Mouse (Mus musculus) lung, embryonic 15.5 days (tissue): ENCODE measurements at regions not wholly inside any gene's neighbourhood (a gene's known extent, or its start where the extent isn't known, plus 50 kb on each side); places are given as distances from the start of the nearest gene placed in this dataset.

Source experiments
- ATAC-seq: fragments of 200-750 bp; cut with Nextera tagmentation; 2 replicates; pipeline ENCODE4 v1.8.0; 2017; ENCODE audit warnings: moderate number of reproducible peaks, borderline replicate concordance; ENCODE audit not compliant: low FRiP score, low TSS enrichment; ENCODE audit errors: extremely low read depth
- H3K27ac ChIP-seq: fragments of 300-500 bp; sonication (generic); 2 replicates; pipeline ENCODE4 v1.5.1; 2015; ENCODE audit warnings: moderate library complexity, mild to moderate bottlenecking, inconsistent platforms
- H3K27me3 ChIP-seq: fragments of 300-500 bp; sonication (generic); 2 replicates; pipeline ENCODE4 v1.6.1; 2015; ENCODE audit warnings: inconsistent platforms
- H3K36me3 ChIP-seq: fragments of 300-500 bp; sonication (generic); 2 replicates; pipeline ENCODE4 v1.6.1; 2015; ENCODE audit warnings: inconsistent platforms
- H3K4me1 ChIP-seq: fragments of 300-500 bp; sonication (generic); 2 replicates; pipeline ENCODE4 v1.6.1; 2015; ENCODE audit warnings: inconsistent platforms
- H3K4me2 ChIP-seq: fragments of 300-500 bp; sonication (generic); 2 replicates; pipeline ENCODE4 v1.6.1; 2015; ENCODE audit warnings: inconsistent platforms, mild to moderate bottlenecking, moderate library complexity
- H3K4me3 ChIP-seq: fragments of 300-500 bp; sonication (generic); 2 replicates; pipeline ENCODE4 v1.5.1; 2015; ENCODE audit warnings: mild to moderate bottlenecking, inconsistent platforms
- H3K9ac ChIP-seq: fragments of 300-500 bp; sonication (generic); 2 replicates; pipeline ENCODE4 v1.6.1; 2015; ENCODE audit warnings: inconsistent platforms
- H3K9me3 ChIP-seq: fragments of 300-500 bp; sonication (generic); 2 replicates; pipeline ENCODE4 v1.6.1; 2016; ENCODE audit warnings: inconsistent platforms
- WGBS: fragments of 180-500 bp; shearing (Covaris S2); methylation state at CpG from one replicate; pipeline ENCODE4 v1.1.7; 2015; 5-methylcytosine and 5-hydroxymethylcytosine counted together

GRCm38 (mm10) chr17:47138174-47138573, 127.8 kb upstream of the Ubr2 start:
- no peaks in the 10 kb centered on the region for H3K36me3 ChIP-seq
- no peak overlapping the region for H3K27ac ChIP-seq
- peaks cover 19% of the 10 kb centered on the region for H3K4me1 ChIP-seq
- no peaks in the 10 kb centered on the region for H3K27me3 ChIP-seq
- no peak for ATAC-seq
- no peak overlapping the region for H3K4me3 ChIP-seq
- H3K4me2 ChIP-seq, result no peak overlapping the region
- H3K9me3 ChIP-seq, result no peaks in the 10 kb centered on the region
- no peak overlapping the region for H3K9ac ChIP-seq
- 42% methylated on average over 6 of the region's 6 CpGs for WGBS

GRCm38 (mm10) chr17:47135391-47135790, 125.0 kb upstream of the Ubr2 start:
- ATAC-seq, result no peak
- H3K4me1 ChIP-seq, result peaks cover 10% of the 10 kb centered on the region; the same call in 1 of the 2 replicates
- H3K9ac ChIP-seq, result no peak overlapping the region
- no peaks in the 10 kb centered on the region for H3K27me3 ChIP-seq
- H3K27ac ChIP-seq, result no peak overlapping the region
- WGBS, result 62% methylated on average over 5 of the region's 5 CpGs
- H3K4me2 ChIP-seq, result no peak overlapping the region
- H3K9me3 ChIP-seq, result no peaks in the 10 kb centered on the region
- H3K4me3 ChIP-seq, result no peak overlapping the region
- H3K36me3 ChIP-seq, result no peaks in the 10 kb centered on the region

- peaks cover 6% of the 10 kb centered on the region; the same call in 1 of the 2 replicates for H3K4me1 ChIP-seq
- no peak overlapping the region for H3K4me2 ChIP-seq
- H3K27me3 ChIP-seq, result no peaks in the 10 kb centered on the region
- H3K27ac ChIP-seq, result no peak overlapping the region
- H3K36me3 ChIP-seq, result no peaks in the 10 kb centered on the region
- ATAC-seq, result no peak
- no peak overlapping the region for H3K4me3 ChIP-seq
- 43% methylated on average over 2 of the region's 2 CpGs for WGBS
- no peaks in the 10 kb centered on the region for H3K9me3 ChIP-seq
- H3K9ac ChIP-seq, result no peak overlapping the region
Observed at GRCm38 (mm10) chr17:47133785-47134184, 123.4 kb upstream of the Ubr2 start.

GRCm38 (mm10) chr17:47127571-47127970, 117.2 kb upstream of the Ubr2 start:
- no peaks in the 10 kb centered on the region for H3K36me3 ChIP-seq
- no peaks in the 10 kb centered on the region for H3K27me3 ChIP-seq
- no peak overlapping the region for H3K27ac ChIP-seq
- ATAC-seq, result no peak
- no peak overlapping the region for H3K9ac ChIP-seq
- no peak overlapping the region for H3K4me3 ChIP-seq
- no peak overlapping the region for H3K4me2 ChIP-seq
- WGBS, result 54% methylated on average over 3 of the region's 3 CpGs
- H3K9me3 ChIP-seq, result no peaks in the 10 kb centered on the region
- H3K4me1 ChIP-seq, result no peaks in the 10 kb centered on the region

- Histone ChIP-seq H3K9ac (no peak overlapping the region), H3K4me2 (no peak overlapping the region), H3K27ac (no peak overlapping the region), H3K36me3 (no peaks in the 10 kb centered on the region), H3K9me3 (no peaks in the 10 kb centered on the region), H3K27me3 (no peaks in the 10 kb centered on the region), H3K4me3 (no peak overlapping the region), H3K4me1 (no peaks in the 10 kb centered on the region)
- 87% methylated on average over 18 of the region's 18 CpGs for WGBS
- no peak for ATAC-seq
Observed at GRCm38 (mm10) chr17:47123576-47123975, 113.2 kb upstream of the Ubr2 start.

- Histone ChIP-seq H3K9me3 (no peaks in the 10 kb centered on the region), H3K4me1 (no peaks in the 10 kb centered on the region), H3K27me3 (no peaks in the 10 kb centered on the region), H3K4me2 (no peak overlapping the region), H3K4me3 (no peak overlapping the region), H3K27ac (no peak overlapping the region), H3K9ac (no peak overlapping the region), H3K36me3 (no peaks in the 10 kb centered on the region)
- ATAC-seq, result no peak
- 73% methylated on average over 9 of the region's 9 CpGs for WGBS
Observed at GRCm38 (mm10) chr17:47122221-47122620, 111.9 kb upstream of the Ubr2 start.

- WGBS, result 73% methylated on average over 7 of the region's 7 CpGs
- Histone ChIP-seq H3K9me3 (no peaks in the 10 kb centered on the region), H3K27me3 (no peaks in the 10 kb centered on the region), H3K27ac (no peak overlapping the region), H3K4me3 (no peak overlapping the region), H3K4me2 (no peak overlapping the region), H3K4me1 (no peaks in the 10 kb centered on the region), H3K9ac (no peak overlapping the region), H3K36me3 (no peaks in the 10 kb centered on the region)
- ATAC-seq, result no peak
Observed at GRCm38 (mm10) chr17:47118010-47118409, 107.7 kb upstream of the Ubr2 start.

GRCm38 (mm10) chr17:47115754-47116153, 105.4 kb upstream of the Ubr2 start:
- no peaks in the 10 kb centered on the region for H3K27me3 ChIP-seq
- ATAC-seq, result no peak
- no peaks in the 10 kb centered on the region for H3K36me3 ChIP-seq
- H3K9me3 ChIP-seq, result no peaks in the 10 kb centered on the region; the same call in 1 of the 2 replicates
- no peak overlapping the region for H3K4me3 ChIP-seq
- 47% methylated on average over 13 of the region's 13 CpGs for WGBS
- no peak overlapping the region for H3K9ac ChIP-seq
- H3K4me2 ChIP-seq, result no peak overlapping the region
- H3K27ac ChIP-seq, result no peak overlapping the region
- H3K4me1 ChIP-seq, result no peaks in the 10 kb centered on the region

GRCm38 (mm10) chr17:47115141-47115540, 104.8 kb upstream of the Ubr2 start:
- no peak overlapping the region for H3K4me2 ChIP-seq
- no peaks in the 10 kb centered on the region for H3K36me3 ChIP-seq
- no peaks in the 10 kb centered on the region for H3K4me1 ChIP-seq
- H3K27ac ChIP-seq, result no peak overlapping the region
- H3K9ac ChIP-seq, result no peak overlapping the region
- no peaks in the 10 kb centered on the region; the same call in 1 of the 2 replicates for H3K9me3 ChIP-seq
- H3K27me3 ChIP-seq, result no peaks in the 10 kb centered on the region
- no peak for ATAC-seq
- H3K4me3 ChIP-seq, result no peak overlapping the region
- WGBS, result 77% methylated on average over 5 of the region's 5 CpGs

GRCm38 (mm10) chr17:47114736-47115135, 104.4 kb upstream of the Ubr2 start:
- H3K9me3 ChIP-seq, result no peaks in the 10 kb centered on the region; the same call in 1 of the 2 replicates
- H3K27ac ChIP-seq, result no peak overlapping the region
- H3K27me3 ChIP-seq, result no peaks in the 10 kb centered on the region
- no peak overlapping the region for H3K4me2 ChIP-seq
- WGBS, result 75% methylated on average over 7 of the region's 7 CpGs
- no peaks in the 10 kb centered on the region for H3K36me3 ChIP-seq
- no peak for ATAC-seq
- H3K9ac ChIP-seq, result no peak overlapping the region
- H3K4me1 ChIP-seq, result no peaks in the 10 kb centered on the region
- no peak overlapping the region for H3K4me3 ChIP-seq

GRCm38 (mm10) chr17:47112556-47113225, 102.3 kb upstream of the Ubr2 start:
- Histone ChIP-seq H3K27ac (no peak overlapping the region), H3K9ac (no peak overlapping the region), H3K27me3 (no peaks in the 10 kb centered on the region), H3K36me3 (no peaks in the 10 kb centered on the region), H3K4me2 (no peak overlapping the region), H3K4me3 (no peak overlapping the region), H3K9me3 (no peaks in the 10 kb centered on the region; the same call in 1 of the 2 replicates), H3K4me1 (no peaks in the 10 kb centered on the region)
- no peak for ATAC-seq
- 87% methylated on average over 16 of the region's 16 CpGs for WGBS

GRCm38 (mm10) chr17:47110836-47111235, 100.5 kb upstream of the Ubr2 start:
- no peak overlapping the region for H3K4me3 ChIP-seq
- H3K27me3 ChIP-seq, result no peaks in the 10 kb centered on the region
- H3K4me2 ChIP-seq, result no peak overlapping the region
- H3K4me1 ChIP-seq, result no peaks in the 10 kb centered on the region
- ATAC-seq, result no peak
- H3K9me3 ChIP-seq, result no peaks in the 10 kb centered on the region; the same call in 1 of the 2 replicates
- H3K9ac ChIP-seq, result no peak overlapping the region
- no peaks in the 10 kb centered on the region for H3K36me3 ChIP-seq
- WGBS, result 91% methylated on average over 4 of the region's 4 CpGs
- no peak overlapping the region for H3K27ac ChIP-seq

- WGBS, result 60% methylated on average over 4 of the region's 4 CpGs
- H3K4me3 ChIP-seq, result no peak overlapping the region
- no peak for ATAC-seq
- no peak overlapping the region for H3K4me2 ChIP-seq
- H3K27me3 ChIP-seq, result no peaks in the 10 kb centered on the region
- H3K9me3 ChIP-seq, result no peaks in the 10 kb centered on the region
- no peaks in the 10 kb centered on the region for H3K4me1 ChIP-seq
- no peak overlapping the region for H3K27ac ChIP-seq
- no peaks in the 10 kb centered on the region for H3K36me3 ChIP-seq
- no peak overlapping the region for H3K9ac ChIP-seq
Observed at GRCm38 (mm10) chr17:47104328-47104727, 94.0 kb upstream of the Ubr2 start.
